Mouse (Mus musculus): ENCODE measurements around the gene Ube2v1.

The Ube2v1 gene

DNA sequence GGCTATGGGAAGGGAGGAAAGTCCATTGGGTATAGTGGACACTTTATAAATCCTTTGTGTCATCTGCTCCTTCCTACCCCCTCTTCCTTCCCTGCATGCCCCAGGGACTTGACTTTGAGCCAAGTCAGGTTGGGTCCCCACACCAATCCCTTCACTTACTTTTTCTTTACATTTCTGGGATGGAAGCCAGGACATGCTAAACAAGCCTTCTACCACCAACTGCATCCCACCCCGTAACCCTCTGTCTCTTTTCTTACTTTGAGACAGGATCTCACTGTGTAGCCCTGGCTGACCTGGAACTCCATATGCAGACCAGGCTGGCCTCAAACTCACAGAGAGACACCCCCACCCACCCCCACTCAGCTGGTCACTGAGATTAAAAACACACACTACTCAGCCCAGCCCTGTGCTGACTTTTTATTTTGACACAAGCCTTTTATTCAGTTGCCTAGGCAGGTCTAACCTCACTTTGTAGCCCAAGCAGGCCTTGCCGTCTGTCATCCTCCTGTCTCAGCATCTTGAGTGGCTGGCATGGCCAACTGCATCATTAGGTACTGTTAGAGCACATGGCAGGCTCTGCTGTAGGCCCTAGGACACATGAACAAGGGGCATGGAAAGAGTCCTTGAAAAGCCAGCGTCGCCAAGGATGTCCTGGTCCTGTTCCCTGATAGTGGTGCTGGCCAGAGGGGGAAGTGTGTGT, 38.2 kb downstream of the Ube2v1 start:
- DNase-seq (ENCODE audit: low read depth): no peak

DNA sequence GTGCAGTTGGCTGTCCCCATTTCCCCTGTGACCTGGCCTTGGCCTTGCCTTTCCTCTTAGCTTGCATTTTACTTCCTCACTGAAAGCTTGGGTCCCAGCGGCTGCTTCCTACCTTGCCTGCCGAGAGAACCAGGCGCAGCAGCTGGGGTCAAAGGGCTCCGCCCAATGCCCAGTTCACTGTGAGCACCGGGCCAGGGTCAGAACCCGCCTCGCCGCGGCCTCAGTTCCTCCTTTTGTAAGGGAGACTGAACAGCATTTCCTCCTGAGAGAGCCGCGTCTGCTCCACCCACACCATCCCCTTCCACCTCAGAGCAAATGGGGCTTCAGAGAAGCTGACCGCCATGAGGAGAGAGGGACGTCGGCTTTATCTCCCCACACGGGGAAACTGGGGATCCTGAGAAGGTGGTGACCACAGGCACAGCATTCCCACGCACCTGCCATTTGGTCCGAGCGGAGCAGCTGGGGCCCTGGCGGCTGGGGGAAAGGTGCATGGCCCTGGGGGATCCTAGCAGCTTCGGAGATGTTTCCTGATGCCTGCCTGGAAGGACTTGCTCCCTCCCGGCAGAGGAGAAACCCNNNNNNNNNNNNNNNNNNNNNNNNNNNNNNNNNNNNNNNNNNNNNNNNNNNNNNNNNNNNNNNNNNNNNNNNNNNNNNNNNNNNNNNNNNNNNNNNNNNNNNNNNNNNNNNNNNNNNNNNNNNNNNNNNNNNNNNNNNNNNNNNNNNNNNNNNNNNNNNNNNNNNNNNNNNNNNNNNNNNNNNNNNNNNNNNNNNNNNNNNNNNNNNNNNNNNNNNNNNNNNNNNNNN, 42.9 kb downstream of the Ube2v1 start:
- DNase-seq (ENCODE audit: low read depth): no peak

DNA sequence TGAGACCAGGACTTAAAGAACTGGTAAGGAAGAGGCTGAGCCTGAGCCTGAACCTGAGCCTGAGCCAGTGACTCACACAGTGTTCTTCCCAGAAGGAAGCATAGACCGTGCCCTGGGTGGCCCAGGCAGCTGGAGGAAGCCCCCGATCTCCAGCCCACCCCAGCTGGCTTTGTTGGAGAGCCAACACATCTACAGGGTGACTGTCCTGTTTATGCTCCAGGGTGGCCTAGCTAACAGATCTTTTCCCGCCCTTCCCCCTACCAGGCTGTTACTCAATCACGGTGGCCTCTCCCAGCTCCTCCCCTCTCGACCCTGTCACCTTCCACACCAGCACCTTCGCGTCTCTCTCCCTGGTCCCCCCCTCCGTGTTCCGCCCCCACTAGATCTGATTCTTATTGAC, 44.9 kb downstream of the Ube2v1 start:
- no peak for DNase-seq (ENCODE audit: low read depth)

DNA sequence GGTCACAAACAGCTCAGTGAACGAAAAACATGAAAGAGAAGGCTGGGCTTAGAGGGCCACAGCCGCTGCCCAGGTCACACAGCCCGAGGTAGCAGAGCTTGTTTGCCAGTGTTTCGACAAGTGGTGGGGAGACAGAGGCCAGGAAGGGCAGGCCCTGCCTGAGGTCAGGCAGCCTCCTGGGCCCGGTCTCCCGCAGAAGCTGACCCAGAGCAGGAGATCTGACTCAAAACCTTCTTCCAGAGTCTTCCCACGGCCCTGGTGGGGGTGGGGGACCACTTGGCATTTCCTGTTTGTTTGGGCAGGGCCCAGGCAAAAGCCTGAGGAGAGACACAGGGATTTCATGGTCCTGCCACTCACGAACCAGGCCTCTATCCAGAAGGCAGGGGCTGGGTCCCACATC, 45.9 kb downstream of the Ube2v1 start:
- peak; percentile 94 for DNase-seq (ENCODE audit: low read depth)

DNA sequence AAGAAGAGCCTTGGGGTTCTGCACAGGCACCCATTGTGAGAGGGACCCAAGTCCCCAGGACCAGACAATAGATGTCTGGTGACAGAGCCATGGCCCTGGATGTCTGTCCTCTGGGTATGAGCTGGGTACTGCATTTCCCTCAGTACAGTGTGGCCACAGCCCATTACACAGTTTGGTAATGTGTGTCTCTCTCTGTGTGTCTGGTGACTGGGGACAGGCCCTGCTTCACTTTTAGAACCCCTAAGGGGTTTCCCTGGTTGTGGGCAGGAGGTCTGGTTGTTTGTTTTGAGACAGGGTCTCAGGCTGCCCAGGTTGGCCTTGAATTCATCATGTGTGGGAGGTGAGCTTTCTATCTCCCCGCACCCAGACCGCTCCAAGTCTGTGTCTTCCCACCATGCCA, 46.6 kb downstream of the Ube2v1 start:
- no peak for DNase-seq (ENCODE audit: low read depth)

DNA sequence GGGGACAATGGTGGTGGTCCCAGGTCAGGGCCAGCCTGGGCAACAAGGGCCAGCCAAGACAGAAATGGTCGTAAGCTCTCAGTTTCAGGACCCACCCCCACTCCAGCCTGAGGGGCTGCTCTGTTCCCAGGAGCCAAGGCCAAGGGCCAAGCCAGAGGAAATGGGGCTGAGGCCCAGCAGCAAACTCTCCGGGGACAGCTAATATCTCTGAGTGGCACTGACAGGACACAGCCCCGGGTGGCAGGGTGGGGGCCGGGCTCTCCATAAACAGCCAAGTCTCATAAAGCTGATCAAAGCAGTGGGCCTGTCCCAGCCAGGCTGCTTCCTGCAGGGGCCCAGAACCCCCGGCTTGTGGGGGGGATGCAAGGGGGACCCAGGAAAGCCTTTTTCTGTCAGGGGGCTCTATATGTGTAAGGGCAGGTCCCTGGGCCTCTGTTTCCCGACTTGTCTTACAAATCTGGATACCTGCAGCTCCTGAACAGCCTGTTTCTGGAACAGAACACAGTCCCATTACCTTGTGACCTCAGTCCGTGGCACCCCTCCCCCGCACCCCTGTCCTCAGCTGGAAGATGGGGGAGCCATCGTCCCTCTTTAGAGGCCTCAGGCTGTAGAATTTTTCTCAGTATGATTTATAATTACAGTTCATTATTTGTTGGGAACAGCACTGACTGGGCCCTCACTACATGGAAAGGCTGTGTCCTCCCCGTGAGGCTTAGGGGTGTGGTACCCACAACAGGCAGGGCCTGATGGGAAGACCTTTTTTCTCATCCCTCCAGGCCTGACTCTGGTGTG, 48.5 kb downstream of the Ube2v1 start:
- DNase-seq (ENCODE audit: low read depth): no peak

DNA sequence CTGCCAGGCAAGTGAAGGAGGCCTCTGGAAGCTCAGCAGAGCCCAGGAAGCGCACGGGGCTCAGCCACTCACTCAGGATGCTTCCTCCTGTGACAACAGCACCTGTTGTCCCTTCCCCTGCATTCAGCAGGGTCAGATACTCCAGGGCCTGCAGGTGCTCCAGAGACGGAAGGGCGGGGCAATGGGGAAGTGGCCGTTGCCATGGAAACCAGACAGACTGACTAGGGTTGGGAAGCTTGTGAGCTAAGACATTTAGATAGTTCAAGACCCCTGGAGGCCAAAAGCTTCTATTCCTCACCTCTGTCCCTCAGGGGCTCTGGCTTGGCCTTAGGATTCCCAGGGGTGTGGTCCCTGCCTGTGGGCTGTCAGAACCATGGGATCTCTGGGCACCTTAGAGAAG, 53.4 kb downstream of the Ube2v1 start:
- DNase-seq (ENCODE audit: low read depth): no peak

DNA sequence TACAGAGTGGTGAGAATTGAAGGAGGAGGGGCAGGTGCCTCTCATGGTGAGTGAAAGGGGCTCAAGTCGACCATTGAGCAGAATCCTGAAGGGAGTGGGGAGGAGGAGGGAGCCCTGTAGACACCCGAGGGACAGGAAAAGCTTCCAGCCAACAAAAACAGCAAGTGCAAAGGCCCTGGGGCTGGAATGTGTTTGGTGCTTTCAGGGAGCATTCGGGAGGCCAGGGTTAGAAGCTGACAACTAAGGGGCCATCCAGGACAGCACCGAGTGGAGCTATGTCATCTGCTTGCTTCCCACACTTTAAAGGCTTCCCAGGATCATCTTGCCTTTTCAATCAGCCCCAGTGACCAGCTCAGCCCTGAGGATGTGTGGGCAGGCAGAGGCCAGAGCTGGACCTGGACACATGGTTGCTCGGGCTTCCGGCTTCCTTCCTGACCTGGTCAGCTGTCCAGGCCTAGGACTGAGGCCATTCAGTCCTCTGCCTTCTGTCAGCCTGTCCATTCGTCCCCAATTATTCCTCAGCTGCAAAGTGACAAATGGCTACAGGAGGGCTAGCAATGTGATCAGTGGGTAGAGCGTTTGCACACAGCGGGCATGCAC, 54.6 kb downstream of the Ube2v1 start:
- DNase-seq (ENCODE audit: low read depth): no peak

DNA sequence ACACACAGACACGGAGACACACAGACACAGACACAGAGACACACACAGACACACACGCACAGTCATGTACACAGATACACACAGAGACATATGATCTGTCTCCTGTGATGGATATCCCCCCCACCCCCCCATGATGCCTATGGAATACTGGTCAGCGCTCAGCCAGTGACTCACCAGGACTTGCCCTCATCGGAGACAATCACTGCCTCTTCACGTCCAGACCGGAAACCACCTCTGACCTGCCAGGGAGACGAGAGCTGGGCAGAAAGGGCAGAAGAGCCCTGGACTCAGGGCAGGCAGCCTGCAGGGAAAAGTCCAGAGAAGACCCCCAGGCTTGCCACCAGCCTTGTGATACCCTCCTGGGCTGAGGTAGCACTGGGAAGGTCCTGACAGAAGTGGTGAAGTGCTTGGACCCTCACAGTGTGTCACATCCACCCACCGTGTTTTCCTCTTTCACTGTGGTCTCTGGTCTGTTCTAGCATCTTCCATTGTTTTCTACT, 55.7 kb downstream of the Ube2v1 start:
- no peak for DNase-seq (ENCODE audit: low read depth)

DNA sequence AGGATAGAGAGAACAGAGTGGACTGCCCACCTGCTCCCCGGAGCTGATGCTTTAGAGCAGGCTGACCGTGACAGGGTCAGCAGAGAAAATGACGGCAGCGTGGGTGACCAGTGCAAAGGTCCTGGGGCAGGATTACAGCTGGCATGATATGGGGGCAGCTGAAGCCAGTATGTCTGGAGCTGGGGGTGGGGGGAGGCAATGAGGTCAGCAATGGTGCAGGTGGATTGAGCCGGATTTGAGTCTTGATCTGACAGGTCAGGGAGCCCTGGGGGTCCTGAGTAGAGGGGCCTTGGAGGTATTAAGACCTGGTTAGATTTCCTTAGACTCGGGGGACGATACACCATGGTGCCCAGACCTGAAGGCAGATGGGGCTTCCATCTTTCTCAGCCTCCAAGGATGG, 56.3 kb downstream of the Ube2v1 start:
- no peak for DNase-seq (ENCODE audit: low read depth)

DNA sequence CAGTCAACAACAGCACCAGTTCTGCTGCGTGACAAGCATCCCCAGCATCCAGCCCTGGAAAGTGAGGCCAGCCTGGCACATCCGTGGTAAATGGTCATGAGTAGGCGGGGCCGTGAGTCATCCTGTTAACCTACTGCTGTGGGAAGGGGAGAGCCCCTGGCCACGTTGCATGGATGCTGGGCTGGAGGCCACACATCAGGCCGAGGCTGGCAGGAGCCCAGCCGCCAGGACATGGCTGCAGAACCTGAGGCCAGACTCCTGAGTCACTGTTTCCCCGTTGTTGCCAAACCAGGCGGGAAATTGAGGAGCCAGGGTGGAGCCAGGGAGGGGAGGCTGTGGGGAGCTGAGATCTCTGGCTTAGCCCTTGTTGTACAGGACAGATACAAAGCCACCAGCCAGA, 57.1 kb downstream of the Ube2v1 start:
- DNase-seq (ENCODE audit: low read depth): peak; percentile 100

DNA sequence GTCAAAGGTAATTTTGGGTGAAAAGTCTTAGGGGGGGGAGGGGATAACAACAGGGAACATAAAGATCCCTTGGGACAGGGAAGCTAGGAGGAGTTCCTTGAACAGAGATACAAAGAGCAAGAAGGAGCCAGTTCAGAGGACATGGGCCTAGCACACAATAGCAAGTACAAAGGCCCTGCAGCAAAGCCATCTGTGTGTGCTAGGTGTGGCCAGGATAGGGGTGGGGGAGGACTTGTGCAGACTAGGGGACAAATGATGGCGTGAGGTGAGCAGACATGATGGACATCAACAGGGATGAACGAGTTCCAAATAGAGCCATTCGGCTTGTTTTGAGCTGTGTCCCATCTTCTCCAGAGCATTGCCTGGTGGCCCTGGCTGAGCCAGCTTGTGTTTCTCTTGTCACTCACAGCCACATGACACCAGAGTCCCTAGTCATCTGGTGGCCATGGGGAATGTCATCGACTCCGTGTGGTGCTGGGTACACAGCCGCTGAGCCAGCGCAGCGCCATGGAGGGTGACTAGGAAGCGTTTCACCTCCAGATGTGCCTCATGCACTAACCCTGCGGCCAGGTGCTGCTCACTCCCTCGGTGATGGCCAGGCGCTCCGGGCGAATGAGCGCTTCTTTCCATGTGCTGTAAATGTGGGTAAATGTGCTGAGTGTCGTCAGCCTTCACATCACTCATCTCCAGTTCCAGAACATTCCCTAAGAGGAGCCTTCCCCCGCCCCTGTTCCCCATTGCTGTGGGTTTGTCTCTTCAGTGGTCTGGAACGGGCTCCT, 60.3 kb downstream of the Ube2v1 start:
- no peak for DNase-seq (ENCODE audit: low read depth)

DNA sequence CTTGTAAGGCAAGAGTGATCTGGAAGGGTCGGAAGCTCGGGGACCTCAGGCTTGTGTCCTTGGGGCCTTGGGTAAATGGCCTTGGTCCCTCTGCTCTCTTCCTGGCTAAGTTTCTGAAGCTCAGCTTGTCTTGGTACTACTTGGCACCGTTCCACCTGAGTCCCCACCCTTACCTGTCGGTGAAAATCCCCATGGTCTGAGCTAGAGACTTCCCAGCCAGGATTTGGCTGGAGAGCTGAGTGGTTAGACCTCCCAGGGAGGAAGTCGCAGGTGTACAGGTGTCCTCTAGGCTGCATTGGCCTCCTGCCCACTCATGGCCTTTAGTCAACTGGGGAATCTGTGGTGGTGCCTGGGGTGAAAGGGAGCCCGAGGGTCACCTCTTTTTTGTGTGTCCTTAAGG, 61.1 kb downstream of the Ube2v1 start:
- DNase-seq (ENCODE audit: low read depth): no peak

DNA sequence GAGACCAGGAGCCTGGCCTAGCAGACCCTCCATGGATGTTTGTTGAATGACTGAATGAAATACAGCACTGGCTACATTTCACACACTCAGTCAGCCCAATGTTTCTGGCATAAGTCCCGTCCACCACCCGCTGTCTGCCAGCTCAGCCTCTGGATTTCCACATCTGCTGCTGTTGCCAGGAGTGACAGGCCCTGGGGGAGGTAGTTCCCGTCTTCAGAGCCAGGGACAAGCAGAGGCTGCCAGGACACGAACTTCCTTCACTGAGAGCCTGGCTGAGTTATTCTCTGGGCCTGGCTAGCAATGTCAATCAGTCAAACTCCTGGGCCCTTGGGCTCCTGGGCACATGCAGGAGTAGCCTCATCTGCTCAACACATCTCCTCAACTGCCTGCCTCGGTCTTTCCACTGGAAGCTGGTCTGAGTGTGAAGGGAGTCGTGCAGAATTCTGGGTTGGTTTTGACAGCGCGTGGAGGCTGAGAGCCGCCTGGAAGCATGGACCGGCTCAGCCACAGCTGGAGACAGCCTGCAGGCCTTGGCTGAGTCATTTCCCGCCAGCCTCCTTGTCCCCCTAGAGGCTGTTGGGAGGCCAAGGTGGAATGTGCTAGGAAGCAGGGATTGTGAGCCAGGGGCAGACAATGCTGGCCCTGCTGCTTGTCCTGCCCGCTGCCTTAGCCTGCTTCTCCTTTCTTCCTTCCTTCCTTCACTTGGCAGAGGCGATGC, 61.8 kb downstream of the Ube2v1 start:
- DNase-seq (ENCODE audit: low read depth): peak; percentile 100

DNA sequence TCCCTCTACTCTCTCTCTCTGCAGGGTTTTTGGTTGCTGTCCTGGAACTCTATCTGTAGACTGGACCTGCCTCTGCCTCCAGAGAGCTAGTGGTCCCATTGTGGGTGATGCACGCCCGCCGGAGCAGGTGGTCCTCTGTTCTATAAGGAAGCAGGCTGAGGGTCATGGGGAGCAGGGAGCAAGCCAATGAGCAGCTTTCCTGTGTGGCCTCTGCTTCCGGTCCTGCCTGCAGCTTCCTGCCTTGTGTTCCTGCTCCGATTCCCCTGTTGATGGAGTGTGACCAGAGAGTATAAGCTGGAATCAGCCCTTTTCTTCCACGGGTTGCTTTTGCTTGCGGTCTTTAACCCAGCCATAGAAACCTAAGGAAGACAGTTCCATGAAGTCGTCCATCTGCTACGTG, 63.8 kb downstream of the Ube2v1 start:
- no peak for DNase-seq (ENCODE audit: low read depth)

DNA sequence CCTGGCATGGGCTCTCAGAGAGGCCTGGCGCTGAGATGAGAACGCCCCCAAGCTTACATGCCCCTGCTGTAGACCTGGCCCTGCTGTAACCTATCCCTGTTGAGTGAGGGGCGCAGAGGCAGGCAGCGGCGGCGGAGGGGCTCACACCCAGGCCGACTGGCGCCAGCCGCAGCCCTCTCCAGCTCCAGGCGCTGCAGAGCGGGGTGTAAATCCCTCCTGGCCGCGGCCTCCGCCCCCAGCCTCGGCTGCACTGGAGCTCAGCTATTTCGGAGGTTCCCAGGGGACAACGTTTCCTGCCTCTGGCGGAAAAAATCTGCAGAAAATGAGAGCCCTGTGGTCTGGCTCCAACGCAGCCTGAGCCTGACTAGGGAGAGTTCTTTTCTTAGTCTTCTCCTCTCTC, 66.2 kb downstream of the Ube2v1 start:
- DNase-seq (ENCODE audit: low read depth): no peak

DNA sequence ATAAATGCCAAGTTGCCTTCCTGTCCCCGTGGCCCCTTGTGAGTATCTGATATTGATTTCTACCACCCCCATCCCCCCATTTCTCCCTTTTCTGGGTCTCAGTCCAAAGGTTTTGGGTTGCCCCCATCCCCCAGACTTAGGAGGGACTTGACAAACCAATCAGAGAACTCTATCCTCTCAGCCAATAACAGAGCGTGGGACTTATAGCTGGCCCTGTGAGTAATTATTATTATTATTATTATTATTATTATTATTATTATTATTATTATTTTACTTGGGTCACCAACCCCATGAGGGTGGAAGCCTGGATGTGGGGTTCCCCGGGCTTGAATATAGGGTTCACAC, 66.6 kb downstream of the Ube2v1 start:
- no peak for DNase-seq (ENCODE audit: low read depth)

DNA sequence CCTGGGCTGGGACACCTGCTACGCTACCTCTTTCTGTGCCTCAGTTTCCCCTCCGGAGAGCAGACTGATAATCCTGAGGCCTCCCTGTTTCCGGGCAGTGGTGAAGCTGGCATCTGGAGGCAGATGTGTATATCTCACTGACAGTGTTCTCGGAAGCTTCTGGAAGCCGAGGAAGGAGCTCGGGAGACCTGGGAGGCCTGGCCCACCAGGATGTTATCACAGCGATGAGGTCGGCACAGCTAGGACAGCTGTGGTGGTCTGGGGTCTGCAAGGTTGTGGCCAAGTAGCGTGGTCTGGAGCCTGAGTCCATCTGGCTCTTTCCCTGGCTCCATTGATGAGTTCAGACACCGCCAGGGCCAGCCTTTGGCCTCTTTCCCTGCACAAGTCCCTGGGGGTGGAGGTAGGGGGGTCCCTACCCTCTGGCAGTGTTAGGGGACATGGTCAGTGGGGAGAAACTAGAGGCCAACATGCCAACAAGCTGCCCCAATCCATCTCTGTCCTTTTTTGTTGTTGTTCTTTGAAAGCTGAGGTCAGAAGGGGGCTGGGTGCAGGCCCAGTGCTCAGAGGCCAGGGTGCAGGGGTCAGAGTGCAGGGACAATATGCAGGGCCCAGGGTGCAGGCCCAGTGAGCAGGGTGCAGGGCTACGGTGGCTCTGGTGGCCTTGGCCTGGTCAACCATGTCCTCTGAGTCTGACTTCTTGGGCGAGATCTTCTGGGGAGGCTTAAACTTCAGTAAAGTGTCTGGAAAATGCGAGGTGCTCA, 67.2 kb downstream of the Ube2v1 start:
- DNase-seq (ENCODE audit: low read depth): no peak

DNA sequence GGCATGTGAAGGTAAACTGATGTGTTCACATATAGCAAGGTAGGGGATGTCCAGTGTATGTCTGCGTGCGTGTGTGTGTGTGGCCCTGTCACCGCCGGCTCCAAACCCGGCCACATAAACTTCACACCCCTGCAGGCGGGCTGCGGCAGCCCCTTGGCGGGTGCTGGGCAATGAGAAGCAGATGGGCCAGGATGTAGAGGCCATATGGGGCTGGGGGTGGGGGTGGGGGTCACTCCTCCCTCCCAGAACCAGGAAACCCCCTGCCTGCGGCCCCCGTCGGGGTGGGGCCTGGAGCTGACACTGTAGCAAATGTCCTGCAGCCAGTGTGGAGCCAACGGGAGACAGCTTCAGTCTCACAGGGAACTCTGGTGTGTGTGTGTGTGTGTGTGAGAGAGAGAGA, 68.2 kb downstream of the Ube2v1 start:
- no peak for DNase-seq (ENCODE audit: low read depth)

DNA sequence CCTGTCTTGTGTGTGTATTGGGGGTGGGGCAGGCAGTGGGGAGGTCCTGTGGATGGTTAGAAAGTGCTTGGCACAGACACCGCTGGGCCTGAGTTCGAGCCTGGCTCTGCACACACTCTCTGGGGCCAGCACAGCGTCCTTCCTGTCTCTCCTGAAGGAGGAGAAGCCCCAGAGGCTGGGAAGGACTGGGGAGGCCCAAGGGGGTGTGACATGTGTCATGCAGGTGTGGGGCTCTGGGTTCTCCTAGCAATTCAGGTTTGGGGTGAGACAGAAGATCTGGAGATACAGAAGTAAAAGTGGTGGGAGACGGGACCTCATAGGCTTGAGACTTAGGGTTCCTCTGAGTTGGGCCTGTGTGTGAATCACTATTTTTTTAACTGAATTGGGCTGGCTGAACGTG, 68.9 kb downstream of the Ube2v1 start:
- DNase-seq (ENCODE audit: low read depth): no peak

Data from fibroblast of lung, adult 2 months (primary cell).